Comparison of ENCODE assay signal across 8 mouse cellular contexts in the genomic region with DNA sequence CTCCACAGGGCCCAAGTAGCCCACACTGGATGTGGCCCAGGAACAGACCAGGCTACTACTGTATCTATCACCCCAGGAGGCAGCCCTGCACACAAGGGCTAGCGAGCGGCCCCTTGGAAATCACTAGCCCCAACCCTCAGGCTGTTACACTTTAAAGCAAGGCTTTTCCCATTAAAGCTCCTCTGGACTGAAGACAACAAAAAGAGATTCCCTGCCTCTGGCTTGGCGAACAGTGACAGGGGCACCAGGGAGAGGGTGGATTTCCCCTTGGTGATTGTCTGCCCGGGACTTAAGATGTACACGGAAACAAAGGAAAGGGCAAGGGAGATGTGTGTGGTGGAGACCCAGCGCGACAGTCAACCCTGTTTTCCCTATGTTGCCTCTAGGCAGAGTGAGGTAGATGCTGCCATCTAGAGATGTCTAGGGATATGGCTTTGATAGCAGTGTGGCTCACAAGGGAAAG.
A peak's percentile ranks its signal among the peaks of the same experiment; 100 is the strongest.
DNase-seq lines count a peak whose midpoint lies in the region; ATAC-seq lines count a peak whose summit lies in the region.

No protein-coding gene starts in this region.

- H3K4me2 ChIP-seq in heart, embryonic 11.5 days: peak overlapping the region; percentile 57
- H3K4me2 ChIP-seq in heart, embryonic 13.5 days: peak overlapping the region; percentile 57
- H3K4me2 ChIP-seq in neural tube, embryonic 13.5 days: peak overlapping the region; percentile 40

- DNase-seq in heart, postnatal 25 days (ENCODE audit: low spot score): no peak
- peak; percentile 12 for DNase-seq in adipocyte (ENCODE audit: low spot score)
- peak; percentile 38 for DNase-seq in layer of hippocampus, adult 9-11 months
- DNase-seq in adrenal gland, postnatal 4 days (ENCODE audit: low spot score in 2 of 2): no peak

- H3K27me3 ChIP-seq in heart, embryonic 11.5 days (ENCODE audit: control insufficient read depth, insufficient read depth, low read length): no peaks in the 10 kb centered on the region
- no peaks in the 10 kb centered on the region for H3K27me3 ChIP-seq in heart, embryonic 13.5 days (replicated peaks)
- H3K27me3 ChIP-seq in neural tube, embryonic 13.5 days: no peaks in the 10 kb centered on the region

- no peak overlapping the region; the same call in 1 of the 2 replicates for H3K27ac ChIP-seq in heart, embryonic 11.5 days (ENCODE audit: low read depth, low read length)
- no peak overlapping the region for H3K27ac ChIP-seq in heart, embryonic 13.5 days (replicated peaks)
- H3K27ac ChIP-seq in neural tube, embryonic 13.5 days (replicated peaks): peak overlapping the region; percentile 53; the same call in 1 of the 2 replicates

- ATAC-seq in heart, embryonic 11.5 days (replicated peaks; ENCODE audit: insufficient number of reproducible peaks, low FRiP score, low TSS enrichment): no peak; the same call in 1 of the 2 replicates
- no peak for ATAC-seq in heart, embryonic 13.5 days (ENCODE audit: extremely low read depth, insufficient number of reproducible peaks, low FRiP score, low TSS enrichment)
- peak; percentile 91 for ATAC-seq in neural tube, embryonic 13.5 days (ENCODE audit: low read depth)
- ATAC-seq in activated CD4-positive, CD25-positive, alpha-beta regulatory T cell, adult 4 months: no peak

- intact Hi-C loops in heart, postnatal 25 days (cut with DNase I): no loop called here

- 13% methylated on average over 7 of the region's 7 CpGs for WGBS in heart, embryonic 11.5 days (ENCODE audit: insufficient replicate concordance)
- 10% methylated on average over 7 of the region's 7 CpGs for WGBS in heart, embryonic 13.5 days
- WGBS in neural tube, embryonic 13.5 days: 4% methylated on average over 7 of the region's 7 CpGs

- H3K4me1 ChIP-seq in heart, embryonic 11.5 days (ENCODE audit: control insufficient read depth, insufficient read depth, low read length): peaks cover 7% of the 10 kb centered on the region; the same call in 1 of the 2 replicates
- peaks cover 22% of the 10 kb centered on the region for H3K4me1 ChIP-seq in heart, embryonic 13.5 days
- peaks cover 25% of the 10 kb centered on the region for H3K4me1 ChIP-seq in neural tube, embryonic 13.5 days (replicated peaks)

- no peak overlapping the region for H3K4me3 ChIP-seq in heart, embryonic 11.5 days (ENCODE audit: low read depth, low read length)
- H3K4me3 ChIP-seq in heart, embryonic 13.5 days: peak overlapping the region; percentile 32
- H3K4me3 ChIP-seq in neural tube, embryonic 13.5 days: 0 out of 2 replicates have a peak overlapping the region, but pooled peaks have one; percentile 8

- no peaks in the 10 kb centered on the region for H3K9me3 ChIP-seq in heart, embryonic 11.5 days (replicated peaks; ENCODE audit: control insufficient read depth, low read length)
- H3K9me3 ChIP-seq in heart, embryonic 13.5 days: no peaks in the 10 kb centered on the region
- no peaks in the 10 kb centered on the region for H3K9me3 ChIP-seq in neural tube, embryonic 13.5 days

- no peaks in the 10 kb centered on the region for H3K36me3 ChIP-seq in heart, embryonic 11.5 days (ENCODE audit: control insufficient read depth, insufficient read depth, low read length)
- no peaks in the 10 kb centered on the region for H3K36me3 ChIP-seq in heart, embryonic 13.5 days
- no peaks in the 10 kb centered on the region for H3K36me3 ChIP-seq in neural tube, embryonic 13.5 days

- peak overlapping the region; percentile 70 for H3K9ac ChIP-seq in heart, embryonic 11.5 days (ENCODE audit: low read depth, low read length)
- peak overlapping the region; percentile 70 for H3K9ac ChIP-seq in heart, embryonic 13.5 days
- H3K9ac ChIP-seq in neural tube, embryonic 13.5 days: peak overlapping the region; percentile 31; the same call in 1 of the 2 replicates

Comparison
In these comparisons a context has a peak if more than half of its experiments do, and no peak if none do; other contexts are left out.
1. DNase-seq: peak in adipocyte (single experiment) and layer of hippocampus, adult 9-11 months (single experiment); none in heart, postnatal 25 days (single experiment) and adrenal gland, postnatal 4 days (0 of 2).
2. Peak in every context shown above with its lines, with median percentiles within 50 percentile points of each other: H3K4me2 ChIP-seq and H3K9ac ChIP-seq.